Mouse (Mus musculus) kidney, adult 2 months (tissue): Measurements from ENCODE around the gene C5ar1. TPM values are rescaled to one million over a fixed set of nuclear protein-coding genes. Genes with fewer than 3 reads are reported as not detected.
"Not testable (repeated sequence)": the region's sequence is repeated elsewhere in the genome, so short reads cannot be mapped to it uniquely, and the experiment has no call there.

Experiments
- DNase-seq: peaks from one replicate; pipeline ENCODE4 v3.0.0; 2021
- H3K27ac ChIP-seq: fragments of 200-500 bp; 2 replicates; pipeline ENCODE4 v1.5.1; 2012; ENCODE audit warnings: low read depth, low read length, control low read depth, inconsistent platforms; ENCODE audit not compliant: insufficient read depth
- H3K27me3 ChIP-seq: fragments of 200-500 bp; replicated peaks from 2 replicates; pipeline ENCODE4 v1.6.1; 2012; ENCODE audit warnings: mild to moderate bottlenecking, moderate library complexity, low read length, inconsistent platforms; ENCODE audit not compliant: control insufficient read depth, insufficient read depth
- H3K36me3 ChIP-seq: fragments of 200-500 bp; 2 replicates; pipeline ENCODE4 v1.6.1; 2012; ENCODE audit warnings: mild to moderate bottlenecking, moderate library complexity, low read length, inconsistent platforms; ENCODE audit not compliant: control insufficient read depth, insufficient read depth
- H3K4me1 ChIP-seq: fragments of 200-500 bp; 2 replicates; pipeline ENCODE4 v1.6.1; 2011; ENCODE audit warnings: low read length; ENCODE audit not compliant: control insufficient read depth, insufficient read depth
- H3K4me3 ChIP-seq: fragments of 200-500 bp; 2 replicates; pipeline ENCODE4 v1.5.1; 2011; ENCODE audit warnings: mild to moderate bottlenecking, low read depth, low read length, control low read depth; ENCODE audit not compliant: insufficient read depth
- CTCF ChIP-seq: fragments of 200-500 bp; conservative IDR thresholded peaks from 2 replicates; pipeline ENCODE4 v1.5.1; 2011; ENCODE audit warnings: low read depth, mild to moderate bottlenecking, control low read depth, low read length, moderate library complexity, mixed read lengths; ENCODE audit not compliant: insufficient read depth, insufficient read length
- POLR2A ChIP-seq: fragments of 200-500 bp; IDR thresholded peaks from one replicate; pipeline ENCODE4 v1.6.1; 2011; ENCODE audit warnings: low read depth, low read length, control low read depth
- WGBS: fragments of 180-500 bp; shearing (Covaris S2); methylation state at CpG from one replicate; pipeline ENCODE4 v1.1.7; 2018; 5-methylcytosine and 5-hydroxymethylcytosine counted together
- polyA plus RNA-seq: library from polyadenylated mRNA; depleted of rRNA; stranded (reverse); fragments of >200 nt; gene quantifications from 2 replicates; pipeline ENCODE4 v1.2.3, GENCODE M21; 2012; rRNA removed

Gene C5ar1
- 3.4 and 4.2 TPM in 2 replicates for polyA plus RNA-seq

DNA sequence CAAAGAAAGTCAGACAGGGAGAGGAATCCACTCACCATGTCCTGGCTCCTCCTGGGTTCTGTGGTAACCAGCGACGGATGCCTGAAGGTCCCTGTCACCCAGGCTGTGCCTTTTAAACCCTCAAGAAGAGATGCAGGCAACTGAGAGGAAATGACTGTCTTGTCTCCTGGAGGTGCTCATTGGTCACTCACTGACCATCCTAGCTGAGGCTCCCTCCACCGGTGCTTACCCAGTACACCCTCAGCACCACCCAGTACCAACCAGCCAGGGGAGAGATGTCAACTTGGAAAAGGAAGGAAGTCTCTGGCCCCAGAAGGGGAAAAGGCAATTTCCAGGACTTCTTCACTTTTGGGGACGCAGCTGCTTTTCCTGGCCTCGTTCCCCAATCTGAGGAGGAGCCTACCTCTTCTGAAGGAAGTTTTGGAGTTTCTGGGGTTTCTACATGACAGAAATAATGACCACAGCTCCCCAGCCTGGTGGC, at the start of gene C5ar1:
TSS of gene C5ar1 (minus strand) at position 431 of the 481 bp plus-strand sequence.
- no peaks in the 10 kb centered on the region for H3K27me3 ChIP-seq
- no peaks in the 10 kb centered on the region for H3K4me1 ChIP-seq
- WGBS: 77% methylated on average over 5 of the region's 5 CpGs
- H3K4me3 ChIP-seq: no peak within 1 kb of the TSS
- TF ChIP-seq CTCF (no peak), POLR2A (no peak)
- H3K36me3 ChIP-seq: no peaks in the 10 kb centered on the region
- no peak for DNase-seq
- H3K27ac ChIP-seq: no peak within 1 kb of the TSS

DNA sequence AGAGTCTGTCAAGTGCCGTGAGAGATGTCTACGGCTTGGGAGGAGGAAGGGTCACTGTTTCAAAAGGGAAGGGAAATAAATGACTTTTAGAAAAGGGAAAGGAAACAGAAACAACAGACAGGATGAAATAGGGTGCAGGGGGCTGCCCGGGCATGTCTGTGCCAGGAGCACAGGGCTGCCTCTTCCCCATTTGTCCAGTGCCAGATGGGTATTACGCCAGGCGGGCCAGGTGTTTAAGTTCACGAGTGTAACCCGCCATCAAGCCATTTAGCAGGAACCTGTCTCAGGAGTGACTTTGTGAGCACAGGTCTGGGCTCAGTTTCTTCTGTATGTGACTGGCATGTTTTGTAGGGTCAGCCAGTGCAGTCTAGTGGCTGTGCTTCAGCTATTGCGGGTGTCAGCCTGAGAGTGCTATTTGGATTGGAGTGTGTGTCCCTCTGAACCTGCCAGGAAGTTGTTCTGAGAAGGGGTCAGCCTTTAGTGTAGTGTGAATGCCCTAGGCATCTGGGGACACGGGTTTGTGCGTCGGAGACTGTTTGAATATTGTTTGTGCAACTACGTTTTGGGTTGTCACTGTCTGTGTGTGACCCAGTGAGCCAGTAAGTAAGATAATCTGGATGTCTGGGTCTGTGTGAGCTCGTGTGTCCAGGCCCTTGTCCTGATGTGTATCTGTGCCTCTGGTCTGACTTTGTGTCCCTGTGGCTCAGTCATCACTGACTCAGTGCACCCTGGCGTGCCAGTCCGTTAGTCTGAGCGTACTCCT, 49.4 kb upstream of the C5ar1 start:
- Histone ChIP-seq H3K36me3 (no peaks in the 10 kb centered on the region), H3K27ac (peak overlapping the region; percentile 6; the same call in 1 of the 2 replicates), H3K4me1 (peaks cover 13% of the 10 kb centered on the region; the same call in 1 of the 2 replicates), H3K4me3 (peak overlapping the region; percentile 83; the same call in 1 of the 2 replicates), H3K27me3 (no peaks in the 10 kb centered on the region)
- 34% methylated on average over 16 of the region's 16 CpGs for WGBS
- DNase-seq: peak; percentile 14
- TF ChIP-seq CTCF (no peak), POLR2A (no peak)

DNA sequence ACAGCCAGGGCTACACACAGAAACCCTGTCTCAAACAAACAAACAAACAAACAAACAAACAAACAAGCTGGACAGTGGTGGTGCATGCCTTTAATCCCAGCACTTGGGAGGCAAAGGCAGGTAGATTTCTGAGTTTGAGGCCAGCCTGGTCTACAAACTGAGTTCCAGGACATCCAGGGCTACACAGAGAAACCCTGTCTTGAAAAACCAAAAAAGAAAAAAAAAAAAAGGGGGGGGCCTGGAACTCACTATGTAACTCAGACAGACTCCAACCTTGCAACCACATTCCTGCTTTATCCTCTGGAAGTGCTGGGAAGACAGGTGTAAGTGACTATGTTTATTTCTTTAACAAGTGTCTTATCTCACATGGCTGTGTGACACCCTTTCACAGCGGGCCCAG, 48.8 kb upstream of the C5ar1 start, which contains the start of gene Bbc3:
TSS of gene Bbc3 (plus strand) at position 301 of the 400 bp plus-strand sequence.
- 67% methylated on average over 1 of the region's 1 CpGs for WGBS

DNA sequence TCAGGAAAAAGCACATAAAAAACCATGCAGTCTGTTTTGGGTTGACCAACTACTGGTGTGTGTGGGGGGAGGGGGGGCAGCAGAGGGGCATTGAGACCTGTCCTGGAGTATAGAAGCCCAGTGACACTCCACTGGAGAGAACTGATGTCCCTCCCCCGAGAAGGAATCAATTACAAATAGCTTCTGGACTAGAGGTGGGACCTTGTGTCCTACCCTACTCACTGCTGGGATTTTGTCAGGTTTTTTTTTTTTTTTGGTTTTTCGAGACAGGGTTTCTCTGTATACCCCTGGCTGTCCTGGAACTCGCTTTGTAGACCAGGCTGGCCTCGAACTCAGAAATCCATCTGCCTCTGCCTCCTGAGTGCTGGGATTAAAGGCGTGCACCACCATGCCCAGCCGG, 47.8 kb upstream of the C5ar1 start:
- peaks cover 13% of the 10 kb centered on the region; the same call in 1 of the 2 replicates for H3K4me1 ChIP-seq
- not testable (repeated sequence) for H3K27ac ChIP-seq, H3K27me3 ChIP-seq, DNase-seq, H3K4me3 ChIP-seq, H3K36me3 ChIP-seq
- WGBS: 72% methylated on average over 6 of the region's 6 CpGs

More for the DNA sequence above, 48.8 kb upstream of the C5ar1 start, which contains the start of gene Bbc3:
- Histone ChIP-seq H3K4me1 (peaks cover 13% of the 10 kb centered on the region; the same call in 1 of the 2 replicates), H3K27ac (peak within 1 kb of the TSS; percentile 6; the same call in 1 of the 2 replicates), H3K4me3 (peak within 1 kb of the TSS; percentile 83; the same call in 1 of the 2 replicates)
- H3K27me3 ChIP-seq, DNase-seq, H3K36me3 ChIP-seq: not testable (repeated sequence)

DNA sequence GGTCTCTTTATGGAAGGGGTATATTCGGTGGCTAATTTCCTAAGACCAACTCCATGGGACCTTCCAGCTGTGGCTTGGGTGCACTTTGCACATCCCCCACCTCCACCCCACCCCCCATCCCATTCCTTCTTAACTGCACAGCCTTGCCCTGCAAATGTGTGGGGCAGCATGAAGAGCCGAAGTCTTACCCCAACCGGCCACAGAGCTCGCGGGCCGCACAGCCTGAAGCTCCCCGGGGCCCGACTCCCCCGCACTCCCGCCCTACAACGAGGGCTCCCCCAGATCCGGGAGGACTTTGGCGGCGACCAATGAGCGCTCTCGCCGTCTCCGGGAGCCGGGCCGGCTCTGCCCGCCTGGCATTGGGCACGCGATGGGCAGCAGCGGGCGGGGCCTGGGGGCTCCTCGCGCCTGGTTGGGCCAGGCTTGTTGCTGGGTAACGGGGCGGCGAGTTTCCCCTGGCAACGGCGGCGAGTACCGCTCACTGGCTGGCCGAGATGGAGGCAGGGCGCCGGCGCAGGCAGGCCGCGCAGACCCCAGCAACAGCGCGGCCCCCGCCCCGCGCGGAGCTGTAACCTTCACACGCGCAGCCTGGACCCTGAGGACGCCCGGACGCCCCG, 40.2 kb upstream of the C5ar1 start:
- DNase-seq: peak; percentile 91
- no peak for TF ChIP-seq POLR2A
- no peak for TF ChIP-seq CTCF
- WGBS: under 1% methylated on average over 52 of the region's 52 CpGs

DNA sequence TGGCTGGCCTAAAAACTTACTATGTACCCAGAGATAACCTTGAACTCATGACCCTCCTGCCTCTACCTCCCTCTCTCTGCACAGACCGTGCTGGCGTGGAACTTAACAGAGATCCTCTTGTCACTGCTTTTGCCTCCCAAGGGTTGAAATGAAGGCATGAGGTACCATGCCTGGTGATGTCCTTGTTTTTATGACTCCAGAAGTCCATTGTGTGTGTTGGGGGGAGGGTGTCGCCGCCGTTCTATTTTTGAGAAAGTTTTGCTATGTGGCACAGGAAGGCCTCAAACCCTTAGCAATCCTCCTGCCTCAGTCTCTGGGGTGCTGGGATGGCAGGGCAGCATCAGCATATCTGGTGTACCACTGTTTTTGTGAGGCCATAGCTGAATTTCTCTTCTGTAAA, 39.6 kb upstream of the C5ar1 start:
- TF ChIP-seq CTCF (no peak), POLR2A (no peak)
- Histone ChIP-seq H3K27me3 (no peaks in the 10 kb centered on the region), H3K36me3 (no peaks in the 10 kb centered on the region), H3K4me1 (no peaks in the 10 kb centered on the region; the same call in 1 of the 2 replicates), H3K27ac (no peak overlapping the region), H3K4me3 (no peak overlapping the region)
- WGBS: 78% methylated on average over 5 of the region's 5 CpGs
- DNase-seq: no peak

More for the DNA sequence above, 40.2 kb upstream of the C5ar1 start:
- Histone ChIP-seq H3K27me3 (no peaks in the 10 kb centered on the region), H3K27ac (no peak overlapping the region), H3K36me3 (no peaks in the 10 kb centered on the region), H3K4me3 (peak overlapping the region; percentile 21; the same call in 1 of the 2 replicates), H3K4me1 (no peaks in the 10 kb centered on the region; the same call in 1 of the 2 replicates)

DNA sequence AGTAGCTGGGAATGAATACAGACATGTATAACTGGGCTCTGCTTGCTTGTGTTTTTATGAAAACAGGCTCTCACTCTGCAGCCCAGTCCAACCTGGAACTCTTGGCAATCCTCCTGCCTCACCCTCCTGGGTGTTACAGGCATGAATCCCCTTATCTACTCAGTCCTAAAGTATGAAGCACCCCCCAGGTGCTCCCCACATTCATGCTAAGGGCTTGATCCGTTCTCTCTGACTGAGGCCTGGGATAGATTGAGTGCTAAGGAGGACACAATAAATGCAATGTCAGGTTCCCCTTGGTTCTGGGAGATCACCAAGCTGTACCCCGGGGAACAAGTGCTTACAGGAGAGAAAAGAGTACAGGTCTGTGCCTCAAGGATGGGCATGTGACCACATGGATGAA, 38.3 kb upstream of the C5ar1 start:
- H3K27me3 ChIP-seq: no peaks in the 10 kb centered on the region
- no peak overlapping the region for H3K4me3 ChIP-seq
- 73% methylated on average over 2 of the region's 2 CpGs for WGBS
- H3K4me1 ChIP-seq: no peaks in the 10 kb centered on the region; the same call in 1 of the 2 replicates
- H3K36me3 ChIP-seq: no peaks in the 10 kb centered on the region
- DNase-seq: no peak
- TF ChIP-seq POLR2A (no peak), CTCF (no peak)
- no peak overlapping the region for H3K27ac ChIP-seq
